Mouse (Mus musculus) hindbrain, embryonic 13.5 days (tissue): ENCODE data around the gene Ces5a. TPM values are rescaled to one million over a fixed set of nuclear protein-coding genes. Genes with fewer than 3 reads are reported as not detected.
"Not testable (repeated sequence)": the region's sequence is repeated elsewhere in the genome, so short reads cannot be mapped to it uniquely, and the experiment has no call there.

Source experiments
- ATAC-seq: fragments of 200-750 bp; cut with Nextera tagmentation; 2 replicates; pipeline ENCODE4 v1.8.0; 2017; ENCODE audit warnings: moderate TSS enrichment; ENCODE audit not compliant: low FRiP score
- H3K27ac ChIP-seq: fragments of 300-500 bp; sonication (generic); 2 replicates; pipeline ENCODE4 v1.5.1; 2015; ENCODE audit warnings: inconsistent platforms, mild to moderate bottlenecking, moderate library complexity
- H3K27me3 ChIP-seq: fragments of 300-500 bp; sonication (generic); 2 replicates; pipeline ENCODE4 v1.6.1; 2015; ENCODE audit warnings: mild to moderate bottlenecking, inconsistent platforms
- H3K36me3 ChIP-seq: fragments of 300-500 bp; sonication (generic); 2 replicates; pipeline ENCODE4 v1.6.1; 2015; ENCODE audit warnings: mild to moderate bottlenecking, inconsistent platforms
- H3K4me1 ChIP-seq: fragments of 300-500 bp; sonication (generic); replicated peaks from 2 replicates; pipeline ENCODE4 v1.6.1; 2015; ENCODE audit warnings: inconsistent platforms
- H3K4me2 ChIP-seq: fragments of 300-500 bp; sonication (generic); 2 replicates; pipeline ENCODE4 v1.6.1; 2015; ENCODE audit warnings: inconsistent platforms, mild to moderate bottlenecking, moderate library complexity
- H3K4me3 ChIP-seq: fragments of 300-500 bp; sonication (generic); 2 replicates; pipeline ENCODE4 v1.5.1; 2015; ENCODE audit warnings: mild to moderate bottlenecking, inconsistent platforms
- H3K9ac ChIP-seq: fragments of 300-500 bp; sonication (generic); 2 replicates; pipeline ENCODE4 v1.6.1; 2015; ENCODE audit warnings: mild to moderate bottlenecking, inconsistent platforms
- H3K9me3 ChIP-seq: fragments of 300-500 bp; sonication (generic); 2 replicates; pipeline ENCODE4 v1.6.1; 2016; ENCODE audit warnings: inconsistent platforms
- WGBS: fragments of 180-500 bp; shearing (Covaris S2); methylation state at CpG from one replicate; pipeline ENCODE4 v1.1.7; 2015; 5-methylcytosine and 5-hydroxymethylcytosine counted together
- polyA plus RNA-seq: library from polyadenylated mRNA; unstranded; fragments of >200 nt; fragmentation: Nextera tagmentation; extraction: Ambion mirVana; gene quantifications from 2 replicates; pipeline ENCODE4 v1.2.1, GENCODE M21; 2015

The Ces5a gene
- polyA plus RNA-seq, 1 experiment from 2014 or later: 0.49 TPM

GRCm38 (mm10) chr8:93559696-93560095 is 24.1 kb upstream of the Ces5a start:
- no peaks in the 10 kb centered on the region for H3K4me1 ChIP-seq
- no peak for ATAC-seq
- WGBS: 86% methylated on average over 2 of the region's 2 CpGs

DNA sequence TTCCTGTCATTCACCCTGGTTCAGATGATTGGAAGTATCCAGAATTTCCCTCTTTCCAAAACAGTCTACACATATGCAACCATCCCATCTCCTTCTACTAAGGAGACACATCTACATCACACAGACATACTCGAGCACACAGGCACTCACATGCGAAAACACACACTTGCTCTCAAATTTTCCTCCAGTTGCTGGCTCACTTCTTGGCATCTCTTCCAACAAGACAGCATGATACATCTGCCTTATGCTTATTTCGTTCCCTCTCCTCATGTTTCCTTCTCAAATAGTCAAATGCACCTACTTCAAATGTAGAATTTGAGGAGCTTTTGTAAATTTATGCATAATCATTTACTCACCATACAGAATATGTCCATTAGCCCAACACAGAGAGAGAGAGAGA is 33.0 kb downstream of the Ces5a start:
- H3K27ac ChIP-seq: no peak overlapping the region
- ATAC-seq: no peak
- no peaks in the 10 kb centered on the region for H3K36me3 ChIP-seq
- H3K9ac ChIP-seq: no peak overlapping the region
- no peaks in the 10 kb centered on the region for H3K9me3 ChIP-seq
- 87% methylated on average over 3 of the region's 3 CpGs for WGBS
- H3K27me3 ChIP-seq: no peaks in the 10 kb centered on the region
- H3K4me3 ChIP-seq: no peak overlapping the region
- H3K4me2 ChIP-seq: no peak overlapping the region
- no peaks in the 10 kb centered on the region for H3K4me1 ChIP-seq

More at GRCm38 (mm10) chr8:93559696-93560095, 24.1 kb upstream of the Ces5a start:
- Histone ChIP-seq H3K27ac (no peak overlapping the region), H3K4me2 (no peak overlapping the region), H3K9me3 (peaks cover 3% of the 10 kb centered on the region; the same call in 1 of the 2 replicates), H3K36me3 (no peaks in the 10 kb centered on the region), H3K4me3 (no peak overlapping the region), H3K27me3 (no peaks in the 10 kb centered on the region), H3K9ac (no peak overlapping the region)

DNA sequence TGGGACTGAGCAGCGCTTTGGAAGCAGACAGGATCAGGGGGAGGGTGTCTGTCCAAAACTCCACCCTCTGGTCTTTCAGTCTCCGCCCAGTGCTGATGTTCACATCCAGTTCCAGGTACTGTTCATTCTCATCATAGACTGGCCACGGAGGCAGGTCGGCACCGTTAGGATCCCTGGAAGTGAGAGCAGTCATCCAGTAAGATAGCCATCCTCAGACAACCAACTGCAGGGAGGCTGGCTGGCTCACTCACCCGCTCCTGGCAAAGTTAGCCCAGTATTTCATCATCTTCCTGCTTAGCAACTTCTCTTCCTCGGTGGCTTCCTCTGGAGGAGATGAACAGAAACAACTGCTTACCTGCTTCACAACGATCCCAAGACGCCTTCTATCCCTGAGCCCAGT is 36.2 kb downstream of the Ces5a start:
- no peak overlapping the region for H3K4me3 ChIP-seq
- WGBS: 50% methylated on average over 9 of the region's 9 CpGs
- H3K36me3 ChIP-seq: no peaks in the 10 kb centered on the region
- H3K4me1 ChIP-seq: no peaks in the 10 kb centered on the region
- H3K27me3 ChIP-seq: no peaks in the 10 kb centered on the region
- no peak overlapping the region for H3K9ac ChIP-seq
- no peak overlapping the region for H3K27ac ChIP-seq
- no peak for ATAC-seq
- no peaks in the 10 kb centered on the region for H3K9me3 ChIP-seq
- H3K4me2 ChIP-seq: no peak overlapping the region

DNA sequence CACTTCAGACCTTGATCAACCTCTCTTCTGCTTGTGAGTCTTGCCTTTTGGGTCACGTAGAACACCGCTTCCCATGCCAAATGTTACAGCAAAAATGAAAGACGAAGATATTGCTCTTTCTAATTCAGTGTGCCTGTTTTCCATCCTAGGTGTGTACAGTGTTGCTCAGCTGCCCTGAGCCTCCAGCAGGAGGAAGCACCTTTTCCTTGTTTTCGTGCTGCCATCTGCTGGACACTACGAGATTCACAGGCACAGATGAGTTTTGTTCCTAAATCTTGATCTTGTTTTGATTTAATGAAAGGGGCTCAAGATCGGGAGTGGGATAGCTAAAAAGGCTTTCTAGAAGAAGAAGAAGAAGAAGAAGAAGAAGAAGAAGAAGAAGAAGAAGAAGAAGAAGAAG is 40.3 kb downstream of the Ces5a start:
- no peak overlapping the region for H3K4me3 ChIP-seq
- H3K36me3 ChIP-seq: no peaks in the 10 kb centered on the region
- no peaks in the 10 kb centered on the region for H3K27me3 ChIP-seq
- no peak for ATAC-seq
- no peak overlapping the region for H3K4me2 ChIP-seq
- no peaks in the 10 kb centered on the region for H3K9me3 ChIP-seq
- no peaks in the 10 kb centered on the region for H3K4me1 ChIP-seq
- no peak overlapping the region for H3K9ac ChIP-seq
- no peak overlapping the region for H3K27ac ChIP-seq
- WGBS: 23% methylated on average over 6 of the region's 6 CpGs

DNA sequence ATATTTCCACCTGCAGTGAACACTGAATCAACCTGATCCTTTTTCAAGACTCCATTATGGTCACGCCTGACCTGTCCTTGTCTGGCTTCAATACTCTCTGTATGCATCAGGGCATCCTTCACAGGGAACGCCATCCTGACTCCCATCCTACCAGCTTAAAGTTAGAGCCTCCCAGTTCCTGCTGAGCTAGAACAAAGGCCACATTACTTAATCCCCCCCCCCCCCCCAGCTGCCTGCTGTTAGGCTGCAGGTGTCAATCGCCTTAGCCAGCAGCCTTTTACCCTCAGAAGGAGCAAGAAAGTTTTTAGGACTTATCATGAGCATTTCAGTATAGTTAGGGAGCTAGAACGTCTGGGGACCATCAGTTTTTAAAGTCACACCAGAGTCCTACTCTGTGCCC is 46.9 kb downstream of the Ces5a start:
- Histone ChIP-seq H3K4me2 (no peak overlapping the region), H3K9me3 (no peaks in the 10 kb centered on the region), H3K4me1 (no peaks in the 10 kb centered on the region), H3K27ac (no peak overlapping the region), H3K9ac (no peak overlapping the region), H3K36me3 (no peaks in the 10 kb centered on the region), H3K27me3 (no peaks in the 10 kb centered on the region), H3K4me3 (no peak overlapping the region)
- 11% methylated on average over 4 of the region's 4 CpGs for WGBS
- no peak for ATAC-seq

DNA sequence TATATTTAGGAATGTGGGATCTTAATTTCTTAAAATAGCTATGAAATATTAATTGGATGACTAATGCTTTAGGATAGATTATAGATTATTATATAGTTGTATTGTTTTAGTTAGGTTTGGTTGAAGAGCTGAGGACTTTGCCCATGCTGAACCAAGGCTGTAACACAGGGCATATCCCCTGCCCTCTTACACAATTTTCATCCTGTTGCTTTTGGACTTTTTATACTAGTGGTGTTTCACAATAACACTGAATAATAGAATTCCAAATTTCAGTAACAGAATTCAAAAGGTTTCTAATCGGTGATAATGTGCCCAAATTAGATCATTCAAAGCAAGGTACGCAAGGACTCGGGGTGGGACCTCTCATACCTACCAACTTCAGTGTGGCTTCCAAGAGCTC is 57.4 kb downstream of the Ces5a start:
- 98% methylated on average over 3 of the region's 3 CpGs for WGBS
- Histone ChIP-seq H3K27me3 (no peaks in the 10 kb centered on the region), H3K9me3 (no peaks in the 10 kb centered on the region), H3K36me3 (no peaks in the 10 kb centered on the region), H3K4me3 (no peak overlapping the region), H3K27ac (no peak overlapping the region), H3K4me1 (no peaks in the 10 kb centered on the region), H3K4me2 (no peak overlapping the region), H3K9ac (no peak overlapping the region)
- ATAC-seq: no peak

GRCm38 (mm10) chr8:93469733-93470132 is 65.9 kb downstream of the Ces5a start:
- not testable (repeated sequence) for H3K4me3 ChIP-seq, H3K27ac ChIP-seq, H3K9ac ChIP-seq, H3K36me3 ChIP-seq, H3K27me3 ChIP-seq, H3K9me3 ChIP-seq, H3K4me2 ChIP-seq, ATAC-seq, H3K4me1 ChIP-seq
- 88% methylated on average over 16 of the region's 16 CpGs for WGBS

- Histone ChIP-seq H3K27me3 (no peaks in the 10 kb centered on the region), H3K27ac (no peak overlapping the region), H3K9me3 (no peaks in the 10 kb centered on the region), H3K4me1 (no peaks in the 10 kb centered on the region), H3K4me3 (no peak overlapping the region), H3K4me2 (no peak overlapping the region), H3K9ac (no peak overlapping the region), H3K36me3 (no peaks in the 10 kb centered on the region)
- ATAC-seq: no peak
- WGBS: 96% methylated on average over 12 of the region's 12 CpGs
These were observed 81.3 kb downstream of the Ces5a start for GRCm38 (mm10) chr8:93454258-93454877.

Other genes starting within 250 kb of the Ces5a start
- not detected in 2 replicates for gene Ces1g, start 198.5 kb downstream of the Ces5a start, polyA plus RNA-seq
- gene Ces1h, start 156.1 kb downstream of the Ces5a start, polyA plus RNA-seq: not detected in 2 replicates